ENCODE assay signal across 14 mouse cellular contexts in genomic region chr19:23957563-23957962, GRCm38 (mm10).
"Had no signal": no experiment of that assay in that cellular context is flagged by ENCODE, and none has a peak within 500 bp of the region (broad histone marks: within the 10 kb centered on the region; RNA-seq: fewer than 3 reads in every experiment).

No protein-coding gene starts in this region.

- H3K9ac ChIP-seq: liver, embryonic 15.5 days; neural tube, embryonic 13.5 days had no signal

- ATAC-seq: midbrain, embryonic 16.5 days had no signal

- H3K36me3 ChIP-seq: limb, embryonic 10.5 days; liver, embryonic 15.5 days; neural tube, embryonic 13.5 days had no signal

- H3K4me2 ChIP-seq: liver, embryonic 11.5 days; liver, embryonic 15.5 days; midbrain, embryonic 11.5 days; neural tube, embryonic 13.5 days had no signal

- H3K4me1 ChIP-seq: liver, embryonic 15.5 days; megakaryocyte, embryonic 14.5 days had no signal

- H3K27ac ChIP-seq: layer of hippocampus, adult 2 months; limb, embryonic 10.5 days; liver, embryonic 15.5 days; macrophage; neural tube, embryonic 13.5 days had no signal

- H3K4me3 ChIP-seq: layer of hippocampus, adult 2 months; limb, embryonic 10.5 days; liver, embryonic 15.5 days; megakaryocyte, embryonic 14.5 days; neural tube, embryonic 13.5 days had no signal

- H3K27me3 ChIP-seq: liver, embryonic 15.5 days; neural tube, embryonic 13.5 days had no signal

- H3K9me3 ChIP-seq: limb, embryonic 10.5 days; liver, embryonic 15.5 days; megakaryocyte, embryonic 14.5 days; neural tube, embryonic 13.5 days had no signal

- DNase-seq: kidney, adult 18-20 months; kidney, postnatal 10 days; kidney, postnatal 4 days; retina, postnatal 1 day; thymus, postnatal 4 days had no signal
